Mouse (Mus musculus): ENCODE data around the gene Treml2. TPM values are rescaled to one million over a fixed set of nuclear protein-coding genes. Genes with fewer than 3 reads are reported as not detected.

Gene Treml2
- polyA plus RNA-seq, 1 experiment from 2014 or later = 0.09 TPM

- peak overlapping the region; percentile 23 for H3K4me3 ChIP-seq (replicated peaks; ENCODE audit: low read length)
- DNase-seq (ENCODE audit: low spot score) = no peak
- ATAC-seq (ENCODE audit: low FRiP score) = peak; percentile 60; the same call in 1 of the 2 replicates
- no peaks in the 10 kb centered on the region; the same call in 1 of the 2 replicates for H3K4me1 ChIP-seq (replicated peaks; ENCODE audit: control insufficient read depth, insufficient read depth, low read length)
- H3K27me3 ChIP-seq (ENCODE audit: control insufficient read depth, insufficient read depth, low read length) = no peaks in the 10 kb centered on the region
- H3K4me2 ChIP-seq (replicated peaks) = peak overlapping the region; percentile 52
- 26% methylated on average over 18 of the region's 18 CpGs for WGBS
- H3K9me3 ChIP-seq (ENCODE audit: control insufficient read depth, low read length) = no peaks in the 10 kb centered on the region
- peak overlapping the region; percentile 38; the same call in 1 of the 2 replicates for H3K27ac ChIP-seq
- no peaks in the 10 kb centered on the region for H3K36me3 ChIP-seq (replicated peaks; ENCODE audit: control insufficient read depth, insufficient read depth)
- peak overlapping the region; percentile 51 for H3K9ac ChIP-seq
Measured at GRCm38 (mm10) chr17:48280943-48281738, 18.2 kb upstream of the Treml2 start.

GRCm38 (mm10) chr17:48281739-48282085 lies 17.6 kb upstream of the Treml2 start:
- H3K27me3 ChIP-seq (ENCODE audit: control insufficient read depth, insufficient read depth, low read length) = no peaks in the 10 kb centered on the region
- H3K4me1 ChIP-seq (replicated peaks; ENCODE audit: control insufficient read depth, insufficient read depth, low read length) = no peaks in the 10 kb centered on the region; the same call in 1 of the 2 replicates
- WGBS = 5% methylated on average over 3 of the region's 3 CpGs
- H3K9ac ChIP-seq = peak overlapping the region; percentile 51
- H3K27ac ChIP-seq = no peak overlapping the region
- peak overlapping the region; percentile 23 for H3K4me3 ChIP-seq (replicated peaks; ENCODE audit: low read length)
- no peak for ATAC-seq (ENCODE audit: low FRiP score)
- peak overlapping the region; percentile 52 for H3K4me2 ChIP-seq (replicated peaks)
- no peaks in the 10 kb centered on the region for H3K36me3 ChIP-seq (replicated peaks; ENCODE audit: control insufficient read depth, insufficient read depth)
- no peaks in the 10 kb centered on the region for H3K9me3 ChIP-seq (ENCODE audit: control insufficient read depth, low read length)
- DNase-seq (ENCODE audit: low spot score) = peak; percentile 56

- no peaks in the 10 kb centered on the region for H3K36me3 ChIP-seq (replicated peaks; ENCODE audit: control insufficient read depth, insufficient read depth)
- 50% methylated on average over 1 of the region's 1 CpGs for WGBS
- DNase-seq (ENCODE audit: low spot score) (no peak), ATAC-seq (ENCODE audit: low FRiP score) (no peak)
- H3K27me3 ChIP-seq (ENCODE audit: control insufficient read depth, insufficient read depth, low read length) = no peaks in the 10 kb centered on the region
- no peak overlapping the region for H3K27ac ChIP-seq
- H3K9ac ChIP-seq = no peak overlapping the region
- no peak overlapping the region for H3K4me2 ChIP-seq (replicated peaks)
- no peaks in the 10 kb centered on the region; the same call in 1 of the 2 replicates for H3K4me1 ChIP-seq (replicated peaks; ENCODE audit: control insufficient read depth, insufficient read depth, low read length)
- H3K4me3 ChIP-seq (replicated peaks; ENCODE audit: low read length) = no peak overlapping the region
- H3K9me3 ChIP-seq (ENCODE audit: control insufficient read depth, low read length) = peaks cover 6% of the 10 kb centered on the region
Measured at GRCm38 (mm10) chr17:48286765-48287164, 12.5 kb upstream of the Treml2 start.

- Histone ChIP-seq H3K36me3 (replicated peaks; ENCODE audit: control insufficient read depth, insufficient read depth) (no peaks in the 10 kb centered on the region), H3K27me3 (ENCODE audit: control insufficient read depth, insufficient read depth, low read length) (no peaks in the 10 kb centered on the region), H3K4me3 (replicated peaks; ENCODE audit: low read length) (no peak overlapping the region), H3K27ac (no peak overlapping the region), H3K4me2 (replicated peaks) (no peak overlapping the region), H3K4me1 (replicated peaks; ENCODE audit: control insufficient read depth, insufficient read depth, low read length) (no peaks in the 10 kb centered on the region), H3K9me3 (ENCODE audit: control insufficient read depth, low read length) (peaks cover 6% of the 10 kb centered on the region), H3K9ac (no peak overlapping the region)
- 68% methylated on average over 2 of the region's 2 CpGs for WGBS
- ATAC-seq (ENCODE audit: low FRiP score) = no peak
- no peak for DNase-seq (ENCODE audit: low spot score)
Measured at GRCm38 (mm10) chr17:48287276-48287675, 12.0 kb upstream of the Treml2 start.

- no peak overlapping the region for H3K9ac ChIP-seq
- H3K27ac ChIP-seq = no peak overlapping the region
- no peak overlapping the region for H3K4me2 ChIP-seq (replicated peaks)
- WGBS = 83% methylated on average over 5 of the region's 5 CpGs
- no peak overlapping the region for H3K4me3 ChIP-seq (replicated peaks; ENCODE audit: low read length)
- H3K9me3 ChIP-seq (ENCODE audit: control insufficient read depth, low read length) = peaks cover 5% of the 10 kb centered on the region
- ATAC-seq (ENCODE audit: low FRiP score) = no peak
- H3K36me3 ChIP-seq (replicated peaks; ENCODE audit: control insufficient read depth, insufficient read depth) = no peaks in the 10 kb centered on the region
- no peak for DNase-seq (ENCODE audit: low spot score)
- no peaks in the 10 kb centered on the region for H3K4me1 ChIP-seq (replicated peaks; ENCODE audit: control insufficient read depth, insufficient read depth, low read length)
- H3K27me3 ChIP-seq (ENCODE audit: control insufficient read depth, insufficient read depth, low read length) = no peaks in the 10 kb centered on the region
Measured at GRCm38 (mm10) chr17:48293500-48294194, 5.7 kb upstream of the Treml2 start.

GRCm38 (mm10) chr17:48299756-48300155 lies 458 bp downstream of the Treml2 start:
- Histone ChIP-seq H3K4me3 (replicated peaks; ENCODE audit: low read length) (no peak overlapping the region), H3K9ac (no peak overlapping the region), H3K27ac (no peak overlapping the region), H3K4me2 (replicated peaks) (no peak overlapping the region), H3K9me3 (ENCODE audit: control insufficient read depth, low read length) (no peaks in the 10 kb centered on the region), H3K36me3 (replicated peaks; ENCODE audit: control insufficient read depth, insufficient read depth) (no peaks in the 10 kb centered on the region), H3K27me3 (ENCODE audit: control insufficient read depth, insufficient read depth, low read length) (no peaks in the 10 kb centered on the region), H3K4me1 (replicated peaks; ENCODE audit: control insufficient read depth, insufficient read depth, low read length) (no peaks in the 10 kb centered on the region)
- no peak for DNase-seq (ENCODE audit: low spot score)
- WGBS = 53% methylated on average over 7 of the region's 7 CpGs
- ATAC-seq (ENCODE audit: low FRiP score) = no peak

GRCm38 (mm10) chr17:48300199-48300598 lies 901 bp downstream of the Treml2 start:
- ATAC-seq (ENCODE audit: low FRiP score) (no peak), DNase-seq (ENCODE audit: low spot score) (no peak)
- H3K27me3 ChIP-seq (ENCODE audit: control insufficient read depth, insufficient read depth, low read length) = no peaks in the 10 kb centered on the region
- H3K9me3 ChIP-seq (ENCODE audit: control insufficient read depth, low read length) = no peaks in the 10 kb centered on the region
- no peaks in the 10 kb centered on the region for H3K4me1 ChIP-seq (replicated peaks; ENCODE audit: control insufficient read depth, insufficient read depth, low read length)
- WGBS = 73% methylated on average over 7 of the region's 7 CpGs
- no peak overlapping the region for H3K4me2 ChIP-seq (replicated peaks)
- H3K4me3 ChIP-seq (replicated peaks; ENCODE audit: low read length) = no peak overlapping the region
- H3K9ac ChIP-seq = no peak overlapping the region
- no peak overlapping the region for H3K27ac ChIP-seq
- no peaks in the 10 kb centered on the region for H3K36me3 ChIP-seq (replicated peaks; ENCODE audit: control insufficient read depth, insufficient read depth)

- Histone ChIP-seq H3K4me2 (replicated peaks) (no peak overlapping the region), H3K9me3 (ENCODE audit: control insufficient read depth, low read length) (no peaks in the 10 kb centered on the region), H3K27me3 (ENCODE audit: control insufficient read depth, insufficient read depth, low read length) (no peaks in the 10 kb centered on the region), H3K27ac (no peak overlapping the region), H3K9ac (no peak overlapping the region), H3K4me3 (replicated peaks; ENCODE audit: low read length) (no peak overlapping the region), H3K4me1 (replicated peaks; ENCODE audit: control insufficient read depth, insufficient read depth, low read length) (no peaks in the 10 kb centered on the region), H3K36me3 (replicated peaks; ENCODE audit: control insufficient read depth, insufficient read depth) (no peaks in the 10 kb centered on the region)
- WGBS = 83% methylated on average over 9 of the region's 9 CpGs
- DNase-seq (ENCODE audit: low spot score) = no peak
- no peak for ATAC-seq (ENCODE audit: low FRiP score)
Measured at GRCm38 (mm10) chr17:48300861-48301260, 1.6 kb downstream of the Treml2 start.

- no peak overlapping the region for H3K4me3 ChIP-seq (replicated peaks; ENCODE audit: low read length)
- H3K27me3 ChIP-seq (ENCODE audit: control insufficient read depth, insufficient read depth, low read length) = no peaks in the 10 kb centered on the region
- H3K9ac ChIP-seq = no peak overlapping the region
- no peaks in the 10 kb centered on the region for H3K4me1 ChIP-seq (replicated peaks; ENCODE audit: control insufficient read depth, insufficient read depth, low read length)
- H3K27ac ChIP-seq = no peak overlapping the region
- no peaks in the 10 kb centered on the region for H3K36me3 ChIP-seq (replicated peaks; ENCODE audit: control insufficient read depth, insufficient read depth)
- H3K4me2 ChIP-seq (replicated peaks) = no peak overlapping the region
- WGBS = 94% methylated on average over 5 of the region's 5 CpGs
- no peak for ATAC-seq (ENCODE audit: low FRiP score)
- no peak for DNase-seq (ENCODE audit: low spot score)
- no peaks in the 10 kb centered on the region for H3K9me3 ChIP-seq (ENCODE audit: control insufficient read depth, low read length)
Measured at GRCm38 (mm10) chr17:48301792-48302191, 2.5 kb downstream of the Treml2 start.
